ENCODE assay signal across 19 mouse cellular contexts in the genomic region with DNA sequence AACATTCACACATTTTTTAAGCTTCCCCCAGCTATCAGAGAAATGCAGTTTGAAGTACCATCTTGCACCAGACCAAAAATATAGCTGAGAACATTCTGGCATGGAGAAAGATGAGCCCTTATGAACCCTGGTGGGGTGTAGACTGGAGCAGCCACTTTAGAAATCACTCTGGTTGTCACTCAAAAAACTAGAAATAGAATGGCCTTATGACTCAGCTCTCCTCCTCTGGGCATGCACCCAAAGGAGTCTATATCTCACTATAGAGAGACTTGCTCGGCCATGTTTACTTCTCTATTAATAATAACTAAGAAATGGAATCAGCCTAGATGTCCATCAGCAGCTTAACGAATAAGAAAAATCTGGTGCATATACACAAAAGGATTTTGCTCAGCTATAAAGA.
DNase-seq lines count a peak whose midpoint lies in the region; ATAC-seq lines count a peak whose summit lies in the region.
"Had no signal": no experiment of that assay in that cellular context is flagged by ENCODE, and none has a peak within 500 bp of the region (broad histone marks: within the 10 kb centered on the region; RNA-seq: fewer than 3 reads in every experiment).

No protein-coding gene starts in this region.

- no peaks in the 10 kb centered on the region for H3K9me3 ChIP-seq in heart, embryonic 10.5 days
- no peaks in the 10 kb centered on the region for H3K9me3 ChIP-seq in heart, embryonic 13.5 days
- H3K9me3 ChIP-seq: embryonic facial prominence, embryonic 10.5 days; intestine, embryonic 15.5 days; limb, embryonic 10.5 days had no signal

- H3K9ac ChIP-seq in heart, embryonic 13.5 days, result no peak overlapping the region
- H3K9ac ChIP-seq: hindbrain, embryonic 14.5 days; intestine, embryonic 15.5 days; liver, postnatal 0 days had no signal

- H3K27me3 ChIP-seq in heart, embryonic 10.5 days (ENCODE audit: insufficient read depth, poor library complexity, severe bottlenecking), result no peaks in the 10 kb centered on the region
- H3K27me3 ChIP-seq in heart, embryonic 13.5 days (replicated peaks), result no peaks in the 10 kb centered on the region
- H3K27me3 ChIP-seq: intestine, embryonic 15.5 days had no signal

- H3K27ac ChIP-seq in heart, embryonic 10.5 days, result no peak overlapping the region
- peak overlapping the region; percentile 13; the same call in 1 of the 2 replicates for H3K27ac ChIP-seq in heart, embryonic 13.5 days (replicated peaks)
- H3K27ac ChIP-seq: embryonic facial prominence, embryonic 10.5 days; hindbrain, embryonic 14.5 days; intestine, embryonic 15.5 days; limb, embryonic 10.5 days had no signal

- H3K4me2 ChIP-seq in heart, embryonic 13.5 days, result no peak overlapping the region
- H3K4me2 ChIP-seq: hindbrain, embryonic 14.5 days; intestine, embryonic 15.5 days had no signal

- ATAC-seq in heart, embryonic 13.5 days (ENCODE audit: extremely low read depth, insufficient number of reproducible peaks, low FRiP score, low TSS enrichment), result no peak
- no peak for ATAC-seq in CD4-positive, CD25-positive, alpha-beta regulatory T cell, adult 4 months
- ATAC-seq: forebrain, embryonic 14.5 days; intestine, embryonic 15.5 days; liver, postnatal 0 days had no signal

- no peak overlapping the region for H3K4me3 ChIP-seq in heart, embryonic 10.5 days
- no peak overlapping the region for H3K4me3 ChIP-seq in heart, embryonic 13.5 days
- H3K4me3 ChIP-seq: embryonic facial prominence, embryonic 10.5 days; intestine, embryonic 15.5 days; limb, embryonic 10.5 days had no signal

- H3K36me3 ChIP-seq in heart, embryonic 10.5 days, result no peaks in the 10 kb centered on the region
- H3K36me3 ChIP-seq in heart, embryonic 13.5 days, result no peaks in the 10 kb centered on the region
- H3K36me3 ChIP-seq: embryonic facial prominence, embryonic 10.5 days; intestine, embryonic 15.5 days; limb, embryonic 10.5 days had no signal

- WGBS in heart, embryonic 10.5 days, result 69% methylated on average over 2 of the region's 2 CpGs
- WGBS in heart, embryonic 13.5 days, result 41% methylated on average over 2 of the region's 2 CpGs

- H3K4me1 ChIP-seq in heart, embryonic 10.5 days, result no peaks in the 10 kb centered on the region
- peaks cover 12% of the 10 kb centered on the region for H3K4me1 ChIP-seq in heart, embryonic 13.5 days
- H3K4me1 ChIP-seq: embryonic facial prominence, embryonic 10.5 days; intestine, embryonic 15.5 days; limb, embryonic 10.5 days had no signal

- peak; percentile 66 for DNase-seq in heart, adult 8-10 months (ENCODE audit: low spot score)
- DNase-seq in heart, embryonic 10.5 days (ENCODE audit: low spot score), result no peak
- peak; percentile 21 for DNase-seq in adipocyte (ENCODE audit: low spot score)
- peak; percentile 58 for DNase-seq in heart, postnatal 4 days
- DNase-seq in right cerebral cortex, postnatal 4 days, result no peak
- DNase-seq: cerebellum, adult 2 months; kidney, adult 9 months; kidney, postnatal 25 days; liver, postnatal 0 days; lung, postnatal 4 days; right cerebral cortex, postnatal 25 days; thymus, postnatal 4 days had no signal

Comparison
In these comparisons a context has a peak if more than half of its experiments do, and no peak if none do; other contexts are left out.
1. DNase-seq: peak in heart, adult 8-10 months (single experiment), adipocyte (single experiment) and heart, postnatal 4 days (single experiment); none in heart, embryonic 10.5 days (single experiment) and right cerebral cortex, postnatal 4 days (single experiment).